Mouse (Mus musculus) testis, adult 2 months (tissue): ENCODE data around the gene Trim52.

Experiments used
- CTCF ChIP-seq: fragments of 200-500 bp; IDR thresholded peaks from 2 replicates; pipeline ENCODE4 v1.5.1; 2012; ENCODE audit warnings: low read depth, mild to moderate bottlenecking, inconsistent platforms, low read length, moderate library complexity; ENCODE audit not compliant: control insufficient read depth, insufficient read depth, insufficient replicate concordance
- POLR2A ChIP-seq: fragments of 200-500 bp; IDR thresholded peaks from 2 replicates; pipeline ENCODE4 v1.6.1; 2012; ENCODE audit warnings: low read depth, mild to moderate bottlenecking, inconsistent platforms, low read length, moderate library complexity; ENCODE audit not compliant: control insufficient read depth

DNA sequence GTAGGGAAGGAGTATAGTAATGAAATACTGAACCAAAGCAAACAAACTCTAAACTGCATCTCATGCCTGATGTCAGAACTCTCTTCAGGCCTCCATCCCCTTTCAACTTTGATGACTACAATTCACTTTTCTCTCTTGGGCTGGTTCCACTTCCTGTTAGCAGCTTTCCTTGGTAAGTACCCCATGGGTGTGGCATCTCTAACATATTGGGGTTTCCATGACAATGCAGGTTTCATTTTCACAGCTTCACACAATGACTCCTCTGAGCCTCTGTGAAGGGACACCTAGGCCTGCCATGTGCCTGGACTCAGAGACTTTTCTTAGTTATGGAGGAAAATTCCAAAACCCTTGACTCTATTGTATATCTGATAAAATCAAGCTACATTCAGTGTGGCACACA, 30.3 kb downstream of the Trim52 start:
- TF ChIP-seq CTCF (no peak), POLR2A (no peak)
